Mouse (Mus musculus): Measurements from ENCODE around the gene Nfam1.

- no peak for TF ChIP-seq CTCF (IDR thresholded peaks at IDR 0.05; ENCODE audit: borderline replicate concordance, insufficient read depth, low read depth, low read length)
- no peak for TF ChIP-seq POLR2A (IDR thresholded peaks at IDR 0.05; ENCODE audit: borderline replicate concordance, insufficient read depth, low read length)
These were observed 19.4 kb upstream of the Nfam1 start for GRCm38 (mm10) chr15:83052341-83053104.
